Mouse (Mus musculus): ENCODE results near the gene Clspn.

The Clspn gene

GRCm38 (mm10) chr4:126631922-126632321 lies 75.2 kb downstream of the Clspn start:
- in situ Hi-C loops (cut with MseI, MboI) = no loop called here

DNA sequence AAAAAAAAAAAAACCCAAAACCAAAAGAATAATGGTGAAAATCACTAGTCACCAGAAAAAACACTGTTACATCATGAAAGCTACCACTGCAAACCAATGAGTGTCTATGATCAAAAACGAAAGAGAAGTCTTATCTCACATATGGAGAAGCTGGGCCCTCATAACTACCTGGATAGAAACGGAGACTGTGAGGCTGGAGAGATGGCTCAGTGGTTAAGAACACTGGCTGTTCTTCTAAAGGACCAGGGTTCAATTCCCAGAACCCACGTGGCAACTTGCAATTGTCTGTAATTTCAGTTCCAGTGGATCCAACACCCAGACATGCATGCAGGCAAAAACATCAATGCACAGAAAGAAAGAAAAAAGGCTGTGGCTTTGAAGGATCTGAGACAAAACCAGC lies 75.9 kb downstream of the Clspn start:
- in situ Hi-C loops (cut with MseI, MboI) = no loop called here

DNA sequence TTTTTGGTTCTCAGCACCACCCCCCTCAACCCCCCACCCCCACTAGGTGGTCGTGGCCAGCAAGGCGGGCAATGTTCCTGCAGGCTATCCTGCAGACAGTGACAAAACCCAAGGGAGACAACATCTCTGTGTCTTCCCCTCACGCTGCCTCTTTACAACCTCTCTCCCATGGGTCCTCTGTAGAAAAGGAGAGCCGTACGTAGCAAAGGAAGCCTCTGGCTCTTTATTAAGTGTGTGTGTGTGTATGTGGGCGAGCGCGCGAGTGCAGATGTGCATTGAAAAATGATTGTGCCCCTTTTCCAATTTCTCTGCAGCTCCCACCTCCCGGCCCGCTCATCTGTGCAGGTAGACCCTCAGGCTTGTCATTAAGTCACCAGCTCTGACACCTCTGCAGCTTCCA lies 79.6 kb downstream of the Clspn start:
- in situ Hi-C loops (cut with MseI, MboI) = no loop called here

GRCm38 (mm10) chr4:126637446-126637845 lies 80.7 kb downstream of the Clspn start:
- in situ Hi-C loops (cut with MseI, MboI) = no loop called here

GRCm38 (mm10) chr4:126639339-126639738 lies 82.6 kb downstream of the Clspn start:
- in situ Hi-C loops (cut with MseI, MboI) = no loop called here

DNA sequence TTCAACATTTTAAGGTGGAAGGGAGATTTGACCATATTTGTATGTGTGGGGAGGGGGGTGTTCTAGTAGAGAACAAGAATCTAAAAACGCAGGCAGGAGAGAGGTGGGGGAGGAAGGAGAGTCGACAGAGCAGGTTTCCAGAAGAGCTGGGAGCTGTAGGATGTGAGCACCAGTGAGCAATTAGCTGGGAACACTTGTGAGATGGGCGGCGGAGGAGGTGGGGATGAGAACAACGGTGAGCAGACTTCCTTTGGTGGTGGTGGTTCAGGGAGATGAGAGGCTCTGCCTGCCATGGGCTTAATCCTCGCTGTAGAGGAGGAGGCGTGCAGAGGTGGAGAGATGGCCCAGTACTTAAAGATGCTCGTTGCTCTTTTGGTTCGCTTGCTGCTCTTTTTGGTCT lies 85.2 kb downstream of the Clspn start:
- in situ Hi-C loops (cut with MseI, MboI) = no loop called here
